Mouse (Mus musculus) adipocyte (in vitro differentiated cells): ENCODE measurements around the gene Vmn2r75.
"Not testable (repeated sequence)": the region's sequence is repeated elsewhere in the genome, so short reads cannot be mapped to it uniquely, and the experiment has no call there.

Experiments used
- DNase-seq: peaks from one replicate; pipeline ENCODE4 v3.0.0-alpha.2; 2016; ENCODE audit warnings: low spot score

Vmn2r75 gene

DNA sequence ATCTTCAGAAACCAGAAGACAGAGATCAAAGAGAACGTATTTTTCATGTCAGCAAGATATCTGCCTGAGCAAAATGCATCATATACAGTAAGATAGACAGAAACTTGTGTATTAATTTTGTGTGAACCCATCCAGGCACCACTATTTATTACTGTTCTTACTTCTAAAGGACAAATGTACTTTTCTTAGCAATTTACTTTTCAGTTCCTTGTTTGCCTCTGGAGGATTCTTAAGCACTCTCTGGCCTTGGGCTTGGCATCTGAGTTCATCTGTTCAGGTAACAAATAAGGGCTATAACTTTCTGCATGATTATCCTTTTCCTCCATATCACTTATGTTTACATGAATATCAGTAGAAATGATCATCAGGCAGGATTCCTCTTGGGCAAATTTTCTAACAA lies at the start of gene Vmn2r75:
Gene Vmn2r75, minus strand, starts transcription at position 101 of the 400 bp plus-strand sequence.
- not testable (repeated sequence) for DNase-seq

DNA sequence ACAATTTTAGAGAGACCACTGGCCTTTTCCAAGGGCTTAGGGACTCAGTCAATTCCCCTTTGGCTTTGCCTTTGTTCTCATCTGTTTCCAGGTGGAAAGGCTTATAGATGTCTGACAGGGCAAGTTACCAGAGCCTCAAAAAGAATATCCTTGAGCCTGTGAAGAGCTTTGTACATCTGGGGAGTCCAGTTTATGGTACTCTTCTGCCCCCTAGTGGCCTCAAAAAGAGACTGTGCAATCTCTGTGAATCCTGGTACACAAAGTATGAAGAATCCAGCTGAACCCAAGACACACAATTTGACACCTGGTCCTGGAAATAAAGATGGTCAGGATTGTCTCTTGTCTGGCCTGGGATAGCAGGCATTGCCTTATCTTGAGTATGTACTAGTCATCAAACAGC lies 39.8 kb upstream of the Vmn2r75 start:
- no peak for DNase-seq
